Mouse (Mus musculus) spleen, postnatal 14 days (tissue): Measurements from ENCODE around the gene Zic2.
"Not testable (repeated sequence)": the region's sequence is repeated elsewhere in the genome, so short reads cannot be mapped to it uniquely, and the experiment has no call there.

Experiments used
- DNase-seq, 2 experiments: peaks; one replicate each; pipeline ENCODE4 v3.0.0; 2021 to 2022; ENCODE audit warnings: low spot score in 2 of 2

Gene Zic2

GRCm38 (mm10) chr14:122474891-122475556 is at the start of gene Zic2:
Gene Zic2, plus strand, starts transcription at chr14:122475435.
- no peak for DNase-seq

GRCm38 (mm10) chr14:122426529-122427203 is 48.6 kb upstream of the Zic2 start:
- DNase-seq: no peak

GRCm38 (mm10) chr14:122427204-122427560 is 48.1 kb upstream of the Zic2 start:
- no peak for DNase-seq

- no peak for DNase-seq
Measured at GRCm38 (mm10) chr14:122427654-122428053, 47.6 kb upstream of the Zic2 start.

- DNase-seq: no peak
Measured at GRCm38 (mm10) chr14:122432558-122432957, 42.7 kb upstream of the Zic2 start.

- DNase-seq: no peak
Measured at GRCm38 (mm10) chr14:122434039-122434438, 41.2 kb upstream of the Zic2 start.

GRCm38 (mm10) chr14:122436850-122437249 is 38.4 kb upstream of the Zic2 start:
- no peak for DNase-seq

- no peak for DNase-seq
Measured at GRCm38 (mm10) chr14:122449601-122450495, 25.4 kb upstream of the Zic2 start.

- no peak for DNase-seq
Measured at GRCm38 (mm10) chr14:122450496-122451382, 24.5 kb upstream of the Zic2 start, which contains the start of gene Gm5089. Gene Gm5089, minus strand, starts transcription at chr14:122451115.

- DNase-seq: no peak
Measured at GRCm38 (mm10) chr14:122451551-122452145, 23.6 kb upstream of the Zic2 start.

GRCm38 (mm10) chr14:122452701-122453387 is 22.4 kb upstream of the Zic2 start:
- DNase-seq: no peak

GRCm38 (mm10) chr14:122453388-122453995 is 21.7 kb upstream of the Zic2 start:
- DNase-seq: no peak

GRCm38 (mm10) chr14:122453996-122454738 is 21.1 kb upstream of the Zic2 start:
- DNase-seq: no peak

- no peak for DNase-seq
Measured at GRCm38 (mm10) chr14:122454901-122455561, 20.2 kb upstream of the Zic2 start.

GRCm38 (mm10) chr14:122455562-122455958 is 19.7 kb upstream of the Zic2 start:
- no peak for DNase-seq

- not testable (repeated sequence) for DNase-seq
Measured at GRCm38 (mm10) chr14:122459332-122459731, 15.9 kb upstream of the Zic2 start.

- DNase-seq: no peak
Measured at GRCm38 (mm10) chr14:122459776-122460175, 15.5 kb upstream of the Zic2 start.

GRCm38 (mm10) chr14:122460226-122460625 is 15.0 kb upstream of the Zic2 start:
- no peak for DNase-seq

GRCm38 (mm10) chr14:122461500-122461899 is 13.7 kb upstream of the Zic2 start:
- DNase-seq: no peak
